Mouse (Mus musculus): Measurements from ENCODE around the gene Rhobtb1.

The Rhobtb1 gene

DNA sequence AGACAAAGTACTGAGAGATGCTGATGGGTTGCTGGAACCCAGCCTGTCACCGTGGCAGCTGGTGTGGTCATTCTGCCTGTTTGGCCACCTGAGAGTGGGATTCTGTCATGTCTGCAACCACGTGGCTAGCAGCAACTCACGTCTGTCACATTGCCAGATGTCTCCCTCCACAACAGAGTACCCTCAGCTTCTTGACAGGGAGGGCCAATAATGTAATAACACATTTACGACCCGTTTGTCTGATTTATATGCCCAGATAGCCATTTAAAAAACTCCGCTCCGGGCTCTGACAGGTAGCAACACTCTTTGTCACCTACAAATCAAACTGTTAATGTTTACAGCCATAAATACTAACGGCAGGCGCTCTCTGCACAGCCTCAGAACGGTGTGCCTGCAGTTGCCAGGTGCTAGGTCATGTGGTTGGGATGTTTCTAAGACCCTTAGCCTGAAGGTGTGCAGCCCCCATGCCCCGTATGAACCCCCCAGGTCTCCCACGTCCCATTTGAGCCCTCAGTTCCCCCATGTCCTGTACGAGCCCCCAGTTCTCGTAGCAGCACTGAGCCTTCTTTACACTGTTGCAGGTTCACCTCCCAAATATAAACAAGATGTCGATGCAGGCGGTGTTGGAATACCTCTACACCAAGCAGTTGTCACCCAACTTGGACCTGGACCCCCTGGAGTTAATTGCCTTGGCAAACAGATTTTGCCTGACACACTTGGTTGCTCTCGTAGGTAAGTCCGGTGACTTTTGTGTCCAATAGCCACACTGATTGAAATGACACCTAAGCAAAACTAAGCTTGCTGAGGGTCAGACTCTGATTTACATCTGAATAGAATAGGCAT is 127.8 kb downstream of the Rhobtb1 start:
- no peak for DNase-seq

DNA sequence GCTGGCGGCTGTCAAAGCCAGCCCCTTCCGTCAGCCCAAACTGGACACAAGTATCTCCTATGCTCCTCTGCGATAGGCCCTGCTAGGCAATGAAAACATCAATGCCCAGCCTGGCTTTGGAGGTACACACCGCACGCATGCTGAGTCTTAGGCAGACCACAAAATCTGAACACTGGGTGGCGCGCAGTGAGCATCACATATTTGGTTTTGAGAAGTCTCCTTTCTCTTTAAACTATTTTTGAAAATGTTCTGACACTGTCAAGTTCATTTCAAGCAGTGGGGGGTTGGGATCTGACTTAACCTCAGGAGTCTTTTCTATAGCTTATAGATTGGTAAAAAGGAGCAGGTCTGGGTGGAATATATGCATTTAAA is 128.4 kb downstream of the Rhobtb1 start:
- DNase-seq = no peak

DNA sequence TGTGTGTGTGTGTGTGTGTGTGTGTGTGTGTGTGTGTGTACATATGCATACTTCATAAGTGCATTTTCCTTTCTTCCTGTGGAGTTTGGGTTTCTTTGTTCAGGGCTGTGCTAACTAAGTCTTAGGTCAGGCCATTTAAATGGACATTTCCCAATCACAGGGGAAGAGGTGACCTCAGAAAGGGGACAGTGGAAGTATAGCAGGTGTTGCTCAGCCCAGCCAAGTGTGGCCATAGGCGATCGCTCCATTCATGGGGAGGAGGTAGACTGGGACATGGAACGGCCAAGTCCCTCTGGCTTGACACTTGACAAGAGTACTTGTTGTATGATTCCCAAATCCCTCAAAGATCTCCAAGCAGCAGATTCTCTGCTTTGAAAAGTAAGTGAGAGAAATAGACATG is 135.7 kb downstream of the Rhobtb1 start:
- DNase-seq = no peak

DNA sequence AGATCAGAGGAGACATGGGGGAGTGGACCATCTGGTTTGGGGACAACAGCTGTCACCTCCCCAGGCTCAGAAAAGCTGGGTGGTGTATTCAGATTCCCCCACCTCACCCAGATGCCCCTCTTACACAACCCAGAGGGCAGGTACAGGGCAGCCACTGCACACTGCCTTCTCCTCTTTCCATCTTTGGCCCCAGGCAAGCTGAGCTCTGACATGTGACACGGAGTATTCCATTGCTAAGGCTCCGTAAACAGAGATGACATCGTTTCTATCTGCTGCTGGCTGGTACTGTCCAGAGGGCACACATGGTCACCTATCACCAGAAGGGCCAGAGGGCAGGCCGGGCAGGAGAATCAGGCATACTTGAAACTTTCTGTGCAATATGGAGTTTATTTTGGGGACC is 136.9 kb downstream of the Rhobtb1 start:
- no peak for DNase-seq

DNA sequence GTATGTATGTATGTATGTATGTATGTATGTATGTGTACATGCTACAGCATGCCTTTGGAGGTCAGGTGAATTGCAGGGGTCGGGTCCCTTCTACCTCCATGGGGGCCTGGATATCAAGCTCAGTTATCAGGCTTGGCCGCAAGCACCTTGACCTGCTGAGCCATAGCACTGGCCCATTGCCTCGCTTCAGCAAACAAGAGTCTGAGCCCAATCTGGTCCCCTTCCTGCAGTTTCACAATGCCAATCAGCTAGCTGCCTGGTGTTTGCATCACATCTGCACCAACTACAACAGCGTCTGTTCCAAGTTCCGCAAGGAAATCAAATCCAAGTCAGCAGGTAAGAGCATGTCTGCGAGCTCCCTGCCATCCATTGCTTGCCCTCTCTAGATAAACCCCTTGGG is 137.5 kb downstream of the Rhobtb1 start:
- DNase-seq = no peak

DNA sequence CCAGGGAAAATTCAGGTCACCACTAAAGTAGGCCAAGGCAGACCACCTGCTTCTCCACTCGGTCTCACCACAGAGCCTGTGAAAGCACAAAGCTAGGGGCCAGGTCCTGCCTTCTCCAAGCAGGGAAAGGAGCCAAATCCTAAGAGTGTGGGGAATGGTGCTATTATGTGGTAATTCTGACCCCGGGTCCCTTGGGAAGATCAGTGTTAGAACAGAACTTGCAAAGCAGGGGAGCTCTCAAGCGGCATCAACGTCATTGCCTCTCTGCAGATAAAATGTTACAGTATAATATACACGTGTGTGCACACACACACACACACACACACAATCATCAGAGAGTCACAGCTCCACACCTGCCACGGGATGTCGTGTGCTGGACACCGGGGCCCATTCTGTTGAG is 139.5 kb downstream of the Rhobtb1 start:
- DNase-seq = no peak

DNA sequence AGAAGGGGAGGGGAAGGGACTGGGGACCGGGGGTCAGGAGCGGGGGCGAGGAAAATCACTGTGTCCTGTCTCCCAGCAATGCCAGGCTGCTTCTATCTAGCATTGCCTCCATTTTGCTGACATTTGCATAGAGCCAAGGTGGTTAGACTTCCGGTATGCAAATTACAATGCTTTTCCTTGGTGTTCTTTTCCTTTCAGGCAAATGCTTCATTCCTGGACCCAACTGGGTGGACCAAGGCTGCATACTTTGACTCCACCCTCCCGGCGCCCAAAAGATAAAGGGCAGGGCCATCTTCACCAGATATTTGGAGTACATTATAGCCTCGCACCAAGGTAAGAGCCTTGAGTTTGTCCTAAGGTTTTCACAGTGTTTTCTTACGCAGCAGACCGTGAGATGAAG is 144.7 kb downstream of the Rhobtb1 start:
- DNase-seq = no peak

DNA sequence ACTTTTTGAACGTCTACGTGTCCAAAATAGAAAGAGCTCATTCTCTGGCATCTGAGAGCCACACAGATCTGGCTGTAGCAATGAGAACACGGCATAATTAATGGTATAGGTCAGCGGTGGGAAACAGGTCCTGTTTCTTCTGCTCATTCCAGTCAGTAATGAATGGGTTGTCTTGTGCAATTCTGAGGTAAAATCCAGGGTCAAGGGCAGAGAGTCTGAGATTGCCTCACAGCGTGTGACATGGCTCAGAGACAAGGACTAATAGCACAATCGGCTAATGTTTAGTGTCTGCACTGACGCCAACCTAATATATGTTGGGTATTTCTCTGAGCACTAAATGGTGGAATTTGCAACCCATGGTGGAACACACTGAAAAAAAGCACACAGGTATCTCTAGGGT is 148.8 kb downstream of the Rhobtb1 start:
- DNase-seq = no peak

DNA sequence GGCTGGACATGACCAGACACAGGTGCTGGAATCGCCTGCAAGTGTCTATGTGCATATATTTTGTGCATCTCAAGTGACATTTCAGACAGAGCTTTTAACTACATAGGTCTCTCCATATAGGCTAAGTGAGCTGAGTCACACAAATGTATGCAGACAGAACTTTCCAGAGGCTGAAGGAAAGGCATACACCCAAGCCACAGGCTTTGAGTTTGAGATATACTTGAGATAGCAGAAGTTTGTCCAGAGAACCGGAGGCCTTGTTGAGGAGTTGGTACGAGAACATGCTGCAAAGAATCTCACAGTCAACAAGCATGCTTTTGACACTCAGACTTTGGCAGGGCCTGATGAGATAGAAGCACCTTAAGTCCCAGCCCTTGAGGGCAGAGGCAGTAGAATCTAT is 151.4 kb downstream of the Rhobtb1 start:
- no peak for DNase-seq

DNA sequence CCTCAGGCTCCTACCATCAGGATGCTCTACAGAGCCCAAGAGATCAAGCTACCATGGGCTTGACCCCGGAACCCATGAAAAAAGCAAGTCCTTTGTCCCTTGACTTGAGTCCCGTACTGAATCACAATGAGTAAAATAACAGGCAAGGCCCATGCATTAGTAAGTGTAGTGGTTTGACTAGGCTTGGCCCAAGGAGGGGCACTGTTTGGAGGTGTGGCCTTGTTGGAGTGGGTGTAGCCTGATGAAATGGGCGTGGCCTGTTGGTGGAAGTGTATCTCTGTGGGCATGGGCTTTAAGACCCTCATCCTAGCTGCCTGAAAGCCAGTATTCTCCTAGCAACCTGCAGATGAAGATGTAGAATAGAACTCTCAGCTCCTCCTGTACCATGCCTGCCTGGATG is 153.6 kb downstream of the Rhobtb1 start:
- no peak for DNase-seq

DNA sequence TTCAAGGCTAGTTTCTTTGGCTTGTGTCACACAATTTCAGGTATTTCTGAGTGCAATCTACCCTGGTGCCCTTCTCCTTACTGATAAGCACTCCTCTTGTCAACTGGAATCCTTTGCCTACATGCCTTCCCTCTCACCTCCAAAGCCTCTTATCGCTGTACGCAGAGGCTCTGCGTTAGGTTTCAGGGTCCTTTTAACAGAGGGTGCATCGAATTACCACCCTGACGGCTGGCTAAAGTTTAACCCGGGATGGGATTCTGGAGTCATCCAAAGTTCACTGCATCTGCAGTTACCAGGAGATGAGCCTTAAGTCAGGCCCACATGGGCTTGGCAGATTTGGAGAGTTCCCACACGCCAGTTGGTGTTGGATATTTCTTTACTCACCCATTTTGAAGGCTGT is 154.4 kb downstream of the Rhobtb1 start:
- DNase-seq = no peak

DNA sequence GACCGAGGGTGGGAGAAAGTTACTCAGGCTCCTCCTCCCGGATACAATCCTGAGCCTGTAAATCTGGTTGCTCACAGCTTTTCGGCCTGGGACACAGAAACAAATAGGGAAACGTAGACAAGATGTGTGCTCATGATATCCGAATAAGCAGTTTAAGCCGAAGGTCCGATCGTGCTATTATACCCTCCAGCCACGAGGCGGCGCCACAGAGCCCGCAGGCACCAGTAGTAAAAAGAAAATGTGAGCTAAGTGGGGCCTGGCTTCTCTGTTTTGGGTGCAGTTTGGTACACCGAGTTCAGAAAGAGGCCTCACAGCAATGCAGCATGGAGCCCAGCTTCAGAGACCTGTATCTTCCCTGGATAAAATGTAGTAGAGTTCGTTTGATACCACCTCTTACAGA is 155.0 kb downstream of the Rhobtb1 start:
- DNase-seq = peak; percentile 72

DNA sequence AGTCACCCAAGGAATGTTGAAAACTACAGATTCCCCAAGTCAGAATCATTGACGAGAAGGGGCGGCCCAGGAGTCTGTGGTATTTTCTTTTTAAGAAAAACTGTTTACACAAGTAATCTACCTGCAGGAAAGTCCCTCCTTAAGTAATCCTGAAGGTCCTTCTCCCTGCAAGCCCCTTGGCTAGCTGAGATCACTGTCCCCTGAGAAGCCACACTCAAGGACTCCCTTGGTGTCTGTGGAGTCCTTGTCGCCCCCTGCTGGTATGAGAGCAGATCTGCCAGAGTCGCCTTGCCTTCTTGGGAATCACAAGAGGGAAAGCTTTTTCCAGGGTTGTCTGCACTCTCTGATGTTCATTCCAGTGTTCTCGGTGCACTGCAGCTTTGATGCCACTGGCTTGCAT is 155.8 kb downstream of the Rhobtb1 start:
- peak; percentile 84 for DNase-seq

DNA sequence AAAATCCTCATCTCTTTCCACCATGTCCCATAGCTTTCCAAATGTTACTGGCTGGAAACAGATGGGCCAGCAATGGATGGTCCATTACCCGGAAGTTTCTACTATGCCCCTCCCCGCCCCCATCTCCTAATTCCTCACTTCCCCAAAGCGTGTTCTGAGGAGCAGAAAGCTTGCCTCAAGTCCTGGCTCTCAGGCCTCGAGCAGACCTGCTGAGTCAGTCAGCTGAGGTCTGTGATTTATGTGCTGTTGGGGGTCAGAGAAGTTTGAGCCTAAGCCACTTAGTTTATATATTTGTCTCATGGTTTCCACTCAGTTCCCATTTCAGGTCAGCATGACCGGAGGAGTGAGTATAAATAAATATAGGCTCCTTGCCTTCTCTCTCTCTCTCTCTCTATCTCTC is 157.9 kb downstream of the Rhobtb1 start:
- no peak for DNase-seq

DNA sequence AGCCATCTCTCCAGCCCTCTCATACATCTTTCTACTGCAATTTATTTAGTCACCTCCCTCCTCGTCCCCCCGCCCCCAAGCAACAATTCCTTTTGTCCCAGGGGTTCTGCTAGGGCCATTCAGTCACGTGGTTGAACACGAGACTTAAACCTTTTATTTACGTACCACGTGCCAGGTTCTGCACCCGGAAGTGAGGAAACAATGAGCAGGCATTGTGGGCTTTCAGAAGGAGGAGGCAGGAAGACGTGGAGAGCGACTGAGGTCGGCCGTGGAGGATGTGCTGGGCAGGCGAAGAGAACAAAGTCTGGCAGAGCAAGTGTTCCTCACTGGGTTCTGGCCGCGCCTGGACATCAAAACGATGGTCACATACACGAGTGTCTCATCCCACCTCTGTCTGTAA is 160.6 kb downstream of the Rhobtb1 start:
- DNase-seq = no peak

DNA sequence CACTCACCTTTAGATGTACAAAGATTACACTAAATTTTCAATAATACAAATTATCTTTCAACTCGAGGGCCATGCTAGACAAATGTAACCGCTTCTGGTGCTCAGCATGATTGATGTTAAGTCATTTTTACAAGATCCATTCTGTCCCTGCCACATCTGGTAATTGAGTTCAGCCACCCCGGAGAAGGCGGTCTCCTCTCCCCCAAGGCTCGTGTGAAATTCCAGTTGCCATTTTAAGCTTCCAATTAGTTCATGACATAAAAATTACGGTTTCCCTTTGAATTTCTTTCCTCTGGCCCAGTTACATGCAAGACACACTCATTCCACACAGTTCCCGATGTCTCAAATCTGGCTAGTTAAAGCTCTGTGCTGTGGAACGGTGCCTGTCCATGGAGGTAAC is 162.7 kb downstream of the Rhobtb1 start:
- no peak for DNase-seq

DNA sequence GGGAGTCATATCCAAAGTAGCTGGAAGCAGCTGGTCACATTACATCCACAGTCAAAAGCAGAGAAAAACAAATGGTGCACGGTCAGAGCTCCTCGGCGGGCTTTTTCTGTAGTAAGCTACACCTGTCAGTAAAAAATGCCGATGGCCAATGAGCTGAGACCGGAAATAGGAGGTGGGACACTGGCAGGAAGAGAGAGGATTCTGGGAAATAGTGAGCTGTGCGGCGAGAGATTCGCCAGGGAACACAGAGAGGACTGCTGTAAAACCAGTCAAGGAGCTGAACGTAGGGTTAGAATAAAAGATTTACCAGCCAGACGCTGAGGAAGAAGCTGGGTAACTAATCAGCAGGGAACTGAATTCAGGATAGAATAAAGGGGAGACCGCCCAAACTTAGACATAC is 167.3 kb downstream of the Rhobtb1 start:
- no peak for DNase-seq

DNA sequence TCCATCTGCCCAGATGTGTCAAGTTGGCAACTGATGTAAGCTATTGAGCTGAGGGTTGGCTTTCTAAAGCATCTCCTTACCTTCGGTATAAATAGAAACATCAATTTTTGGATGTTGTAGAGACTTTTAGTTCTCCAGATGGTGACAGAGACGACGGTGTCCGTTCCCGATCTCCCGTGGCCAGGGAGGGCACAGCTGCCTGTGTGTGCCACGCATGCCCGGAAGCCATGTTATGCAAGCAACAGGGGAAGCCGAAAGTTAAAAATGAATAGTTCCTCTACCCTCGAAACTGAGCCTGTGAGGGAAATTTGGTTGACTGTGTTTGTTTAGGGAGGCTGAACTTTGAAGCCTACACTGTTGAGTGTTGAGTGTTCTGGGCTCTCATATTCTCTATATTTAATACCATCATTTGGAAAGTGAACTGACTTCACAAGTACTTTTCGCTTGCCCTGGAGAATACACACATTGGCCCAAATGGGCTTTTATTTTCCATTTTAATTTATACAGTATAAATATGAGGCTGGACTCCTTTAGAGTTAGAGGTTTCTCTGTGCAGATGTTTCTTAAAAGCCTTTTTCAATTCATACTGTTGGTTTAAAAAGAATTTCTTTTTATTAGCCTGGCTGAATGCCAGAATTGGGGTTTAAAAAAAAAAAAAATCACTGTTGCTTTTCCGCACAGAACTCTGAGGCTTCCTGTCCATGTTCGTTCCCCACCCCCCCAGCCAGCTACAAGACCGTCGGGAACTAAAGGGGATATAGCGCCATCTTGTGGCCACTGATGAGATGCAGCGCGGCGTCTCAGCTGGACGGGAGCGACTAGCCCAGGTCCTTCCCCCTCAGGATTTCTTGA is 169.7 kb downstream of the Rhobtb1 start:
- peak; percentile 93 for DNase-seq

DNA sequence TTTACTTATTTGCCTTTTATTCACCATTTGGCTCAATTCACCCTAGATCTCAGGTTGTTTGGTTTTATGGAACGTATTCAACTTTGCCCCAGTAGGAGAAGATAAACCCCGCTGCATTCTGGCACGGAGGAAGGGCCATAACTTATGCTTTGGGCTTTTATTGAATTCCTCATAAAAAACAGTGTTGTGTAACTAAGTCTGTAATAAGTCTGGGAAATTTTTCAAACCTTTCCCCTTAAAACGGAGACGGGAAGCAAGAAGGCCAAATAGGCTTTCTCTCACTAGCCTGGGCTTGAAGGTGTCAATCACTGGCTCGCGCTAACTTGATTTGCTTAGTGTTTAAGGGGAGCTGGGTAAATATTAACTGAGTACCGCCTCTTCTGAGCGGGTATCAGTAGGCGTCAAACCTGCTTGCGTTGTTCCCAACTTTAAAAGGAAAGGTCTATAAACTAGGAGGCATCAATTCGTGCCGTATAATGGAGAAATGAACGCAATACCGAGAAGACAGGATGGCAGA is 170.3 kb downstream of the Rhobtb1 start:
- DNase-seq = peak; percentile 17

DNA sequence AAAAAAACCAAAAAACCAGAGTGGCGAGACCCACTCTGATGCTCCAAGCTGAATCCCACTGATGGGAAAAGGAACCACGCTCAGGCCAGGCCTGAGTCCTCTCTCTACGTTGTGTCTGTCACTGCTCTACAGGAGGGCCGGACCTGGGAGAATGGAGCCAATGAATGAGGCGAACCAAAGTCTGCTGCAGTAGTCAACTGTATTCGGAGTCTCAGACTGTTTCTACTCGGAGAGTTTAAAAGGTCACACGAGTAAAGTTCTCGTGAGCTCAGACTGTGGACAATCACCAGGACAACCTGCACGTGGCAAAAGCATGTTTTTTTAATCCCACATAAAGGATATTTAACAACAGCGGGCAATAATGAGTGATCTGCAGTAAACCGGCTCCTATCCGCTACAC is 172.8 kb downstream of the Rhobtb1 start:
- DNase-seq = no peak

DNA sequence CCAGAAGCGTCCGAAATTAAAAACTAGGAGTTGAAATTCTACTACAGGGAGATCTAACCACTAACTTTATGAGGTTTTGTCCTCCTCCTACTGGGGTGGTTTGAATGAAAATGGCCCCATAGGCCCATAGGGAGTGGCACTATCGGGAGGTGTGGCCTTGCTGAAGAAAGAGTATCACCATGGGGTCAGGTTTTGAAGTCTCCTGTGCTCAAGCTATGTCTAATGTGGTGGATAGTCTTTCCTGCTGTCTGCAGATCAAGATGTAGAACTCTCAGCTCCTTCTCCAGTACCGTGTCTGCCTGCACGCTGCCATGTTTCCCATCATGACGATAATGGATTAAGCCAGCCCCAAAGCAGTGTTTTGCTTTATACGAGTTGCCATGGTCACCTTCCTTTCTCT is 173.6 kb downstream of the Rhobtb1 start:
- DNase-seq = no peak

DNA sequence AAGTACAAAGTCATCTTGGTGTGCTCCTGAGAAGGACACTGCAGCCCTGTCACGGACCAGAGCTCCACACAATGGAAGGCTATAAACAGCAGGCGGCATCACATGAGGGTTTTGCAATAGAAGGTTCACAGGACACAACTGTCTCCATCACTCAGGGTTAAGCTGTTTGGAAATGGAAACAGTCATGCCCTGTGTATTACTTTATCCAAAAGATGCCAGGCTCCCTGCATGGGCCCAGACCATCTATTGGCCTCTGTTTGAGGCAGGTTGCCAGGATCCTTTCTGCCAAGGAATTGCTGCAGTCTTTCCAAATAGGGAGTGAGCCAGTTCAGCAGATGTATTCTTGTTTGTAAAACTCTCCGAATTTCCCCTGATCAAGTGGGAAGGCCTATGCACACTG is 175.2 kb downstream of the Rhobtb1 start:
- peak; percentile 43 for DNase-seq

DNA sequence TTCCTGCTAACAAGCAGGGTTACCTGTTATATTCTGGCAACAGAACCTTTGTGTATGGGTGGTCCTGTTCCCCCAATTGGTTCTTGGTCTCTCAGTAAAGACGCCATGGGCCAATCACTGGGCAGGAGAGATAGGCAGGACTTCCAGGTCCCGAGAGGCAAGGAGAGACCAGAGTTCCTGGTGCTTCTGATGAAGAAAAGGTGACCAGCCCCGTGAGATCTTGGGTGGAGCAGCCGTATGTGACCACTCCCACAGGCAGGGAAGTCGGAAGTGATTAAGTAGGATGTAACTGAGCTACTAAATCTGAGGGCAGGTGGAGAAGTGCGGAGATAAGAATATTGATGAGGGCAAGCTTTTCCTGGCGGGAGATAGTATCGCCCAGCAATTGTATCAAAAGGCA is 176.1 kb downstream of the Rhobtb1 start:
- DNase-seq = no peak

DNA sequence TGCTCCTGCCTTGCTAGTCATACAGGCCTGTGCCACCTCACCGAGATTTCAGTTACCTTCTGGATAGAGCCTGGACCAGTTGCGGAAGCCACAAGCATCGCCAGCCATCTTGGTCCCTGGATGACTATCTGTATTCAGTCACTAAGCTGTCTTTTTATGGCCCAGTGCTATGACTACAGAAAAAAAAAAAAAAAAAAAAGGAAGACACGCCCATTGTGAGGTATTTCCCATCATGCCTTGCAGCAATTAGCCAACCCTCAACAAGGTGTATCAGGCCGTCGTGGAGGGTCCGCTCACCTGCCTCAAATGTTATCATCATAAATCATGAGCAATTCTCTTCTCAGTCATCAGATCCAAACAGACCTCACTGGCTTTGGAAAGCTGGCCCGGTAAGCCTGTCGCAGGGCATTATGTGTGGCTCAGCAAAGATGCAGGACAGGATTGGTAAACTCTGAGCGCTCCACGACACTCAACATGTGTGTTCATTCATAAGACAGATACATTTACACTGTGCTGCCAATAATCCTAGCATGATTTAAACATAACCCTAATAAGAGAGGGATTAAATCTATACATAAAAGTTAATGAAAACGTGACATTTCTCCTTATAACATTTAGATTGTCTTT is 176.9 kb downstream of the Rhobtb1 start:
- DNase-seq = no peak

Measured in lung, postnatal 36 days (tissue).